Mouse (Mus musculus) adrenal gland, adult 8-10 months (tissue): ENCODE measurements around the gene Slc38a3. TPM values are rescaled to one million over a fixed set of nuclear protein-coding genes. Genes with fewer than 3 reads are reported as not detected.
"Not testable (repeated sequence)": the region's sequence is repeated elsewhere in the genome, so short reads cannot be mapped to it uniquely, and the experiment has no call there.

Source experiments
- DNase-seq: peaks from one replicate; pipeline ENCODE4 v3.0.0; 2022
- total RNA-seq, 4 experiments: library from RNA; stranded (reverse); gene quantifications; 2 replicates each; pipeline ENCODE4 v1.2.4; 2022

Gene Slc38a3
- total RNA-seq, 4 experiments from 2014 or later = 0.31 to 2.2 (median 0.74) TPM

- DNase-seq = no peak
Measured at GRCm38 (mm10) chr9:107695441-107696105, 26.2 kb upstream of the Slc38a3 start.

DNA sequence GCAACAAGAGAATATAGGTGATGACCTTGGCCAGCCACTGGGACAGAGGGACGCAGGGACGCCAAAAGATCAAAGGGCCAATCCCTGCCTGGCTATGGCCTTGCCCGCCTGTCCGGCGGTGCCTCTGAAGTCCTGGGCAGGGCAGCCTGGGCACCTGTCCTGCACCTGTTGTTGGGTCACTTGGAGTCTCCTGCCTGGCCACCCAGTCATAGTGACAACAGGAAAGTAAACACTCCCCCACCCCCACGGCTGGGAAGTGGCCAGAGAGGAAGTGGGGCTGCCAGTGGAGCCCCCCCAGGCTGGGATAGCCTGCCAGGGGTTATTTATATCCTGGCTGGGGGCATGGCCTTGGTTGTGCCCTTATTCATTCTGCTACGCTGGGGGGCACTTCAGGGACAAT lies 25.3 kb upstream of the Slc38a3 start:
- DNase-seq = no peak

- no peak for DNase-seq
Measured at GRCm38 (mm10) chr9:107693433-107693987, 24.2 kb upstream of the Slc38a3 start.

DNA sequence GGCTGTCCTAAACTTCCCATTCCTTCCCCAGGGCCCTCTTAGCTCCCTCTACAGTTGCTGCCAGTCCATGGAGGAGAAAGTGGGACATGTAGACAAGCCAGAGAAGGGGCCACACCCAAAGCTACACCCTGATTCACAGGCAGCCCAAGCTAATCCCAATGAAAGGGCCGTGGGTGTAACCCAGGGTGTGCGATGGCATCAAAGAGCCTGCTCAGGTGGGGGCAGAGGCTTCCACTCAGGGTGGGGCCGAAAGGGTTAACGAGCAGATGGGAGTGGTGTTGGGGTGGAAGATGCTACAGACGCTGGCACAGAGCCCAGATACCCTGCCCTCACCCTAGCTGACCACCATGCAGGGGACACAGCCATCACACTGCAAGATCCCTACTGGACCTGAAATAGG lies 23.5 kb upstream of the Slc38a3 start:
- DNase-seq = no peak

GRCm38 (mm10) chr9:107690391-107690790 lies 21.1 kb upstream of the Slc38a3 start:
- DNase-seq = no peak

DNA sequence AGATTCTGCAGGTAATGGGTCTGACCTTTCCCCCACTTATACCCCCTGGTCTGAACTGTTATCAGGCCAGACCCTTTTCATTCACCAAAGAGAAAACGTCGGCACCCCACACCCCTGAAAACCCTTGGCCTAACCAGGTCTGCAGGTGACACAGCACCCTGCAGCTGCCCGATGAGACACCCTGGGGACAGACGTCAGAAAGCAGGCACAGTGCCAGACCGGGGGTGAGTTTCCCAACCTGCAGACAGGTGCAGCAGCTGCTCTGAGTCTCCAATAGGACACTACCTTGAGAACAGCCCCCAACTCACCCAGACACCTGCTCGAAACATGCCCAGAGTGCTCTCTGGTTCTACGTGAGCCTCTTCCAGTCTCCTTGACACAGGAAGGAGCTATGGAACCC lies 19.6 kb upstream of the Slc38a3 start:
- DNase-seq = no peak

DNA sequence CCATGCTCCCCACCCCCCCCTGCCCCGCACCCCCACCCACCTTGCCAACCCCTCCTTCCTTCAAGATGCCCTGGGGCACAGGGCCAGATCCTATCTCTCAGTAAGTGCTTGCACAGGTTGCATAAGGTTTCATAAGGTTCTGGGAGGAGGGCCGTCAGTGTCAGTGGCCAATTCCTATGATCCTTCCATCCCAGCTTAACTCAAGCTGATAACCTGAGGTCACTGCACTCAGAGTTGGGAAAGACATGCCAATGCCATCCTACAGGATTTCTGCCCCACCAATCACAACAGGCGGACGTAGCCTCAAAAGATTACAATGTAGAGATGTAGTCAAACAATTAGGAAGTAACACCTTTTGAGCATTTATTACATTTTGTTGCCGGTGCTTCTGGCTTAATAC lies 19.1 kb upstream of the Slc38a3 start:
- no peak for DNase-seq

GRCm38 (mm10) chr9:107685231-107685981 lies 16.1 kb upstream of the Slc38a3 start:
- DNase-seq = no peak

DNA sequence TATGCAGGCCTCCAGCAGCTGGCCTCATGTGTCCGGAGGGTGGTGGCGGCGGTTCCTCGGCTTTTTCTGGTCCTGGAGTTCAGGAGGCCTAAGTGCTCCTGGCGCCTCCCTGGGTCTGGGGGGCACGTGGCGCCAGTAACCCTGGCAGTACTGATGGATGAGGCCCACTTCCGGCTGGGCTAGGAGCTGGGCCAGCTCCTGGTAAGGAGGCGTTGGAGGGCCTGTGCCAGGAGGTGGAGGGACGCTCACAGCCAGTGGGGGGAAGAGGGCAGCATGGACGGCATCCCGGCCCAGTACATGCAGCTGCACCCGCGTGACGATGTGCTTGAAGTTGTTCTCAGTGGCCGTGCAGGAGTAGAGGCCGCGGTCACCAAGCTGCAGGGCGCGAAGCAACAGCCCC lies 13.1 kb upstream of the Slc38a3 start:
- DNase-seq = no peak

GRCm38 (mm10) chr9:107679501-107679900 lies 10.2 kb upstream of the Slc38a3 start, which contains the start of gene Gnat1:
TSS of gene Gnat1 (minus strand) at chr9:107679712.
- no peak for DNase-seq

DNA sequence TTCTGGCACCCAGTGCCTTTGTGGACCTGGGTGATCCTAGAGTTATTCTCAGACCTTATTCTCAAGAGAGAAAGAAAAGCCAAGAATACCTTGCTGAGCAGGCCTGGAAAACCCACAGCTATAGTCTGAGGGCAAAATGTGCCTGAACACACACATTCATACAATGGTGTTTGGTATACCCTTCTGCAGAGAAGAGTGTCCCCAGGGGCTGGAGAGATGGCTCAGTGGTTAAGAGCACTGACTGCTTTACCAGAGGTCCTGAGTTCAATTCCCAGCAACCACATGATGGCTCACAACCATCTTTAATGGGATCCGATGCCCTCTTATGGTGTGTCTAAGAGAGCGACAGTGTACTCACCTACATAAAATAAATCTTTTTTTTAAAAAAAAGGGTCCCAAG lies 9.5 kb upstream of the Slc38a3 start:
- no peak for DNase-seq

GRCm38 (mm10) chr9:107677819-107678526 lies 8.6 kb upstream of the Slc38a3 start:
- not testable (repeated sequence) for DNase-seq

GRCm38 (mm10) chr9:107677091-107677784 lies 7.9 kb upstream of the Slc38a3 start:
- DNase-seq = no peak

DNA sequence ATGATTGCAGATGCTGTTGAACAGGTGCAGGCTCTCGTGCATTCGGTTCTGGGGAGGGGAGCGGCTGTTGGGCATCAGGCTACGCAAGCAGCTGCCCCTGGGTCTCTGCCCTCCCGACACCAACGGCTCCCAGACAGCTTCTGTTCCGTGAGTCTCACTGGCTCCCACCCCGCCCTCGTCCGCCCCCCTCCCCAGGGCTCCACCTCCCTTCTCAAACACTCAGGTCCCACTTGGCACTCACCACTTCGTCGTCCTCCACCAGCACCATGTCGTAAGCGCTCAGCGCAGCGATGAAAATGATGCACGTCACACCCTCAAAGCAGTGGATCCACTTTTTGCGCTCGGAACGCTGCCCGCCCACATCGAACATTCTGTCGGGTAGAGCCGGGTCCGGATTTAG lies 7.0 kb upstream of the Slc38a3 start:
- no peak for DNase-seq

GRCm38 (mm10) chr9:107675671-107676301 lies 6.5 kb upstream of the Slc38a3 start:
- no peak for DNase-seq

GRCm38 (mm10) chr9:107674609-107675429 lies 5.5 kb upstream of the Slc38a3 start:
- no peak for DNase-seq

GRCm38 (mm10) chr9:107670259-107670658 lies 929 bp upstream of the Slc38a3 start:
- DNase-seq = no peak

GRCm38 (mm10) chr9:107668916-107669315 lies 414 bp downstream of the Slc38a3 start:
- DNase-seq = no peak

DNA sequence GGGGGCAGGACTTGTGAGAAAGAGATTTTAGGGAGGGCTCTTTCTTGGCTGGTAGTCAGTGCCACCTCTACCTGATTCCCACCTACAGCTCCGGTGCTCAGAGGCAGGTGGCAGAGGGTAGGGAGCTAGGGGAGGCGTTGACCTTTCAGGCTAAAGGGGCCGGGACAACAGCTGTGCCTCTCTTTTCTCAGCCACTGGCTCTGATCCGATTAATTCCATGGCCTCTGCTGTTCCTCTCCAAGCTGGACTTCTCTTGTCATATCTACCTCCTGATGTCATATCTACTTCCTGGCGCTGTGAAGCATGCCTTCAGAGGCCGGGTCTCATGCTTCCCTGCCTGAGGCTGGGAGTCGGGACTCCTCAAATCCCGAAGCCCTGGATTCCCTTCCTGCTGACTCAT lies 1.3 kb downstream of the Slc38a3 start:
- no peak for DNase-seq

DNA sequence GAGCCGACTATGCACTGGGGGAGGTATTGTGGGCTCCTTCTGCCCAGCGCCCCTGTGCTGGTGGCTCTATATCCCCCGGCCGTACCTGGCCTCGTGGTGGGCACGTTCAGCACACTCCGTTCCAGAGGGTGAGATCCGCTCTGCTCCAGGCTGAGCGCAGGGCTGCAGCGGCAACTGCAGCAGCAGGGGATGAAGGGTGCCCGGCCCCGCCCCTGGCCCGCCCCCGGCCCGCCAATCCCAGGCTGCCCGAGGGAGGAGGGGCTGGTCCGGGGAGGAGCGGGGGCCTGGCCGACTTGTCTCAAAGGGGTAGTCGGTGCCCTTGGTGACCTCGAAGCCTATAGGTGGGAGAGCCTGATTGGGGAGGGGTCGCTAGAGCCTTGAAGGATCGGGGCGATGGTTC lies 2.1 kb downstream of the Slc38a3 start:
- DNase-seq = no peak

GRCm38 (mm10) chr9:107666751-107667205 lies 2.6 kb downstream of the Slc38a3 start:
- DNase-seq = no peak
